Mouse (Mus musculus) macrophage (primary cell): Measurements from ENCODE around the gene Hmgn2. TPM values are rescaled to one million over a fixed set of nuclear protein-coding genes. Genes with fewer than 3 reads are reported as not detected.
"Not testable (repeated sequence)": the region's sequence is repeated elsewhere in the genome, so short reads cannot be mapped to it uniquely, and the experiment has no call there.

Experiments used
- H3K27ac ChIP-seq: fragments of 350-480 bp; formaldehyde crosslinking; 2 replicates; pipeline ENCODE4 v1.9.0; 2021
- H3K36me3 ChIP-seq: fragments of 350-480 bp; formaldehyde crosslinking; 2 replicates; pipeline ENCODE4 v1.9.0; 2021; ENCODE audit errors: inconsistent target
- H3K4me3 ChIP-seq: fragments of 350-480 bp; formaldehyde crosslinking; 2 replicates; pipeline ENCODE4 v1.9.0; 2021; ENCODE audit errors: inconsistent target
- H3K79me2 ChIP-seq: fragments of 350-480 bp; formaldehyde crosslinking; 2 replicates; pipeline ENCODE4 v1.9.0; 2021; ENCODE audit errors: inconsistent target
- WGBS: methylation state at CpG from one replicate; pipeline ENCODE4 v1.1.7; 2026; ENCODE audit warnings: inconsistent platforms; ENCODE audit not compliant: missing documents; 5-methylcytosine and 5-hydroxymethylcytosine counted together
- polyA plus RNA-seq: library from polyadenylated mRNA; stranded (reverse); fragments of 250-400 nt; gene quantifications from 3 replicates; pipeline ENCODE4 v1.2.4, GENCODE M21; 2018; ENCODE audit warnings: inconsistent platforms

The Hmgn2 gene
- polyA plus RNA-seq, 1 experiment from 2014 or later: 209 TPM

DNA sequence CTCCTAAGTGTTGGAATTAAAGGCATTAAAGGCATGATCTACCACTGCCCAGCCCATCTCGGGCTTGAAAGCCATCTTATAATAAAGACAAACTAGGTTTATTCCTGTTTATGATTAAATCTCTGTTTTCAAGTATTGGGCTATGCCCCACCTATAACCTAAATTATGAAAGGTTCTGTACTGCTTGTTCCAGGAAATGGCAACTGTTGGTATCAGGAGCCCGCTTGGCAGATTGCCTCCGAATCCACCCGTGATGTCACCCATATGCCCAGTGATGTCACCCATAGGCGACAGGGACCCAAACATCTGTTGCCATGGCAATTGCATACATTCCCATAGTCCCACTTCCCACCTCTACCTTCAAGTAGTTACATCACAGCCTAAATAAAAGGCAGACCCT lies 44.7 kb downstream of the Hmgn2 start:
- WGBS: 88% methylated on average over 5 of the region's 5 CpGs
- H3K36me3 ChIP-seq: no peaks in the 10 kb centered on the region
- no peak overlapping the region for H3K27ac ChIP-seq
- H3K79me2 ChIP-seq: no peaks in the 10 kb centered on the region
- H3K4me3 ChIP-seq: no peak overlapping the region

DNA sequence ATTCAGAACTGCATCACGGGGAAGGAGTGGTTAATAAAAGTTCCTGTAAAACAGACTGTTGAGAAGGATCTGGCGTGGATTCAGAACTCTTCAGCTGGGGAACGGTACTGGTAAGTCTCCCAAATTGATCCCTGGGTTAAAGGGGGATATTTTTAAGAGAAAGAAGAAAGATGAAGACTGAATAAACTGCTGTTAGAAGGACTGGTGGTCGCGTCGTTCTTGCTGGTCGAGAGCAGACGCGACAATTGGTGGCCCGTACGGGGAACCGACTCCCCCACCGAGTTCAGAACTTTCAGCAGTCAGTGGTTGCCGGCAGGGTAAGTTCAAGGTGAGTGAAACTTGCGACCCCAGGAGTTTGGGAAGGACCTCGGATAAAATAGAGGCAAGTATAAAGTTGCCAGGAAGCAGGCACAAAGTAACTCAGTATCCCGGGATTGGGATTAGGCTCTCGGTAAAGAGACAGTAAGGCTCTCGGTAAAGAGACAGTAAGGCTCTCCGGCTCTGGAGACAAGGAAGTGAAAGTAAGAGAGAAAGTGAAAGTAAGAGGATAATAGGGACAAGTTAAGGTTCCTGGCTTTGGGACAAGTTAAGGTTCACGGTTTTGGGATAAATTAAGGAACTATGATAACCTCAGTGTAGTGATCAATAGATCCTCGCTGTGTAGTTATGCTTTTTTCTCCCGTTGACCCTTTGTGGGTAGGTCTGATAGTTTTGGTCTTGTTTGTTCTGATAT lies 50.2 kb downstream of the Hmgn2 start:
- 51% methylated on average over 2 of the region's 23 CpGs for WGBS
- not testable (repeated sequence) for H3K4me3 ChIP-seq, H3K27ac ChIP-seq, H3K79me2 ChIP-seq, H3K36me3 ChIP-seq

Other genes with a start within 250 kb of the Hmgn2 start
- 24.4 to 30.0 TPM (median 27.9 TPM) in 3 replicates for gene Arid1a, start 211.9 kb downstream of the Hmgn2 start, polyA plus RNA-seq
- gene Rps6ka1, start 80.9 kb downstream of the Hmgn2 start, polyA plus RNA-seq: 43.0 to 72.5 TPM (median 71.4 TPM) in 3 replicates
- 22.8 to 27.1 TPM (median 25.6 TPM) in 3 replicates for gene Dhdds, start 32.3 kb upstream of the Hmgn2 start, polyA plus RNA-seq
- gene Lin28a, start 50.2 kb upstream of the Hmgn2 start, polyA plus RNA-seq: not detected in 3 replicates
- gene Zfp683, start 85.2 kb upstream of the Hmgn2 start, polyA plus RNA-seq: not detected in 3 replicates
- gene Crybg2, start 92.2 kb upstream of the Hmgn2 start, polyA plus RNA-seq: not detected in 3 replicates
- gene Cd52, start 126.4 kb upstream of the Hmgn2 start, polyA plus RNA-seq: 559 to 720 TPM (median 599 TPM) in 3 replicates
- gene Ubxn11, start 133.9 kb upstream of the Hmgn2 start, polyA plus RNA-seq: 1.0 to 3.2 TPM (median 1.3 TPM) in 3 replicates
- 849 to 1,117 TPM (median 993 TPM) in 3 replicates for gene Sh3bgrl3, start 160.1 kb upstream of the Hmgn2 start, polyA plus RNA-seq
- 8.6 to 12.9 TPM (median 8.8 TPM) in 3 replicates for gene Cep85, start 218.5 kb upstream of the Hmgn2 start, polyA plus RNA-seq
- not detected in 3 replicates for gene Gm7534, start 234.4 kb upstream of the Hmgn2 start, polyA plus RNA-seq